Mouse (Mus musculus) liver, embryonic 16.5 days (tissue): Measurements from ENCODE around the gene Pcsk4. TPM values are rescaled to one million over a fixed set of nuclear protein-coding genes. Genes with fewer than 3 reads are reported as not detected.

Experiments used
- ATAC-seq: fragments of 200-750 bp; cut with Nextera tagmentation; 2 replicates; pipeline ENCODE4 v1.8.0; 2017; ENCODE audit warnings: low read depth, mild to moderate bottlenecking, moderate number of reproducible peaks, moderate library complexity
- H3K27ac ChIP-seq: fragments of 300-500 bp; sonication (generic); 2 replicates; pipeline ENCODE4 v1.5.1; 2014; ENCODE audit warnings: mild to moderate bottlenecking, low read length
- H3K27me3 ChIP-seq: fragments of 300-500 bp; sonication (generic); 2 replicates; pipeline ENCODE4 v1.6.1; 2014; ENCODE audit warnings: low read depth, low read length, mixed read lengths; ENCODE audit not compliant: control insufficient read depth, insufficient read depth
- H3K36me3 ChIP-seq: fragments of 300-500 bp; sonication (generic); 2 replicates; pipeline ENCODE4 v1.6.1; 2014; ENCODE audit warnings: mild to moderate bottlenecking; ENCODE audit not compliant: control insufficient read depth, insufficient read depth
- H3K4me1 ChIP-seq: fragments of 300-500 bp; sonication (generic); 2 replicates; pipeline ENCODE4 v1.6.1; 2014; ENCODE audit warnings: low read depth, low read length, mixed read lengths; ENCODE audit not compliant: control insufficient read depth
- H3K4me2 ChIP-seq: fragments of 300-500 bp; sonication (generic); 2 replicates; pipeline ENCODE4 v1.6.1; 2014; ENCODE audit warnings: low read depth, low read length, mixed read lengths
- H3K4me3 ChIP-seq: fragments of 300-500 bp; sonication (generic); 2 replicates; pipeline ENCODE4 v1.5.1; 2014; ENCODE audit warnings: low read depth, mild to moderate bottlenecking, low read length
- H3K9ac ChIP-seq: fragments of 300-500 bp; sonication (generic); 2 replicates; pipeline ENCODE4 v1.6.1; 2014; ENCODE audit warnings: low read depth, low read length
- H3K9me3 ChIP-seq: fragments of 300-500 bp; sonication (generic); replicated peaks from 2 replicates; pipeline ENCODE4 v1.6.1; 2016; ENCODE audit warnings: low read length; ENCODE audit not compliant: control insufficient read depth
- WGBS: fragments of 180-500 bp; shearing (Covaris S2); extraction: QIAGEN DNeasy Blood & Tissue Kit; methylation state at CpG from one replicate; pipeline ENCODE4 v1.1.7; 2014; ENCODE audit not compliant: insufficient replicate concordance; 5-methylcytosine and 5-hydroxymethylcytosine counted together
- polyA plus RNA-seq: library from polyadenylated mRNA; unstranded; fragments of >200 nt; fragmentation: Nextera tagmentation; extraction: Ambion mirVana; gene quantifications from 2 replicates; pipeline ENCODE4 v1.2.1, GENCODE M21; 2015

Gene Pcsk4
- polyA plus RNA-seq, 1 experiment from 2014 or later, result 4.0 TPM

DNA sequence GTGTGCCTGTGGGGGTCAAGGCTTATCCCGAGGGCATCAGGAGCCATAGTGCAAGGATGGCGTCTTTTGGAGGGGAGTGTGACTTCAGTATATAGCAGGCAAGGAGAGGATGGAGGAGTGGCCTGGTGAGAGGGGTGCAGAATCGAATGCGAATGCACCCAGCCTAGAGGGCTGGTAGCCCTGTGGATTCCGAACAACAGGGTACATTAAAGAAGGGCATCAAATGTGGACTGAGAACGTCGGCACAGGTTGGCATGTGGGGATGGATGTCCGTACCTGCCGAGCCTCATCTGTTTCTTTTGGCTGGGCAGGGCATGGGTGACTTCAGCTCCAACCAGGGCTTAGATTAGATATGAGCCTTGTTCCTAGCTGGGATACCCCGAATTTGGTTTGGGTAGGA, 29.5 kb downstream of the Pcsk4 start:
- H3K27ac ChIP-seq, result no peak overlapping the region
- peaks cover under 1% of the 10 kb centered on the region for H3K36me3 ChIP-seq
- H3K27me3 ChIP-seq, result peaks cover 81% of the 10 kb centered on the region
- ATAC-seq, result no peak
- H3K4me3 ChIP-seq, result no peak overlapping the region
- WGBS, result 43% methylated on average over 10 of the region's 10 CpGs
- no peak overlapping the region for H3K9ac ChIP-seq
- H3K4me2 ChIP-seq, result no peak overlapping the region
- no peaks in the 10 kb centered on the region for H3K9me3 ChIP-seq
- peaks cover 17% of the 10 kb centered on the region for H3K4me1 ChIP-seq

DNA sequence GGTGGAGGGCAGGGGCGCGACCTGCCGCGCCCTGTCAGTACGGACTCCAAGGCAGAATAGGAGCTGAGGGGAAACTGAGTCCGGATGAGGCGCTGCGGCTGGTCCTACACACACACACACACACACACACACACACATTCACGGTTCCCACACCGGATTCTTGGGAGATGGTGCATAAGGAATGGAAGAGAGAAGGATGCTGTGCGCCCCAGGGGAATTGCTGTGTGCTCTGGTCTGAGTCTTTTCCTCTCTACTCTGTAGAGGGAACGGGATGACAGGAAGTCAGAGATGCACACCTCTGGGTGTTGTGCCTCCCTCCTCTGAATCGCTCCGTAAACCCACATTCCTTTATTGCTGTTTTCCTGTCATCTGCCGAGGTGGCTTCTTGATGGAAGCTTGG, 30.0 kb downstream of the Pcsk4 start:
- Histone ChIP-seq H3K36me3 (peaks cover 6% of the 10 kb centered on the region), H3K27ac (no peak overlapping the region), H3K4me1 (peaks cover 20% of the 10 kb centered on the region), H3K9ac (no peak overlapping the region), H3K27me3 (peaks cover 76% of the 10 kb centered on the region), H3K4me3 (no peak overlapping the region), H3K9me3 (no peaks in the 10 kb centered on the region), H3K4me2 (no peak overlapping the region)
- 10% methylated on average over 15 of the region's 15 CpGs for WGBS
- no peak for ATAC-seq

DNA sequence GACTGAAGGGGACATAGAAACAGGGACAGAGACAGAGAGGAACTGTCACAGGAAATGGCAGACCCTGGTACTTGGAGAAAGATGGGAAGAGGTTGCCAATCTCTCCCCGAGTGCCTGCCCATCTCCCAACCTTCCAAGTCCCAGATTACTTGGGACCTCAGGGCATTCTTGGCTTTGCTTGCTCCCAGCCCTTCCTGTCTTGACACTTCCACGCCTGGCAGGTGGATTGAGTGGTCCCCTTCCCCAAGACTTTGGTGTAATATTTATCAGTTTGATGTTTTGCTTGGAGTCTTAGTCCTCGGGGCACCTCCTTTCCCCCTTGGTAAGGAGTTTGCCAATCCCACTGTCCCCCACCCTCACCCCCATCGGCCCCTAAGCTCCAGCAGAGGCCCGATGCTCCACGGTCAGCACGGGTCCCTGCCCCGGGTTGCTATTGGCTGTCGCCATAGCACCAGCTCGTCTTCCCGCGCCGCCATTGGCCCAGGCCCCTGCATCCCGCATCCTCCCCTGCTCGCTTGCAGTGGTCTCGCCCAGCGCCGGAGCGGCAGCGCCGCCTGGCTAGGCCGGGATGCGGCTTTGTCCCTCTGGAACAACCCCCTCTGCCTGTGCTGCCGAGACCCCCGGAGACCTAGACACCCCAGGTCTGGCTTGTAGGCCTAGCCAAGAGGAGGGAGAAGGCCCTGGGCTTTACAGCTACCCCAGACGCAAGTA, 30.6 kb downstream of the Pcsk4 start:
- peaks cover 26% of the 10 kb centered on the region for H3K4me1 ChIP-seq
- peaks cover 11% of the 10 kb centered on the region for H3K36me3 ChIP-seq
- H3K4me2 ChIP-seq, result no peak overlapping the region
- 4% methylated on average over 26 of the region's 26 CpGs for WGBS
- no peak overlapping the region for H3K9ac ChIP-seq
- peaks cover 70% of the 10 kb centered on the region for H3K27me3 ChIP-seq
- H3K9me3 ChIP-seq, result no peaks in the 10 kb centered on the region
- no peak overlapping the region for H3K4me3 ChIP-seq
- no peak overlapping the region for H3K27ac ChIP-seq
- no peak for ATAC-seq

DNA sequence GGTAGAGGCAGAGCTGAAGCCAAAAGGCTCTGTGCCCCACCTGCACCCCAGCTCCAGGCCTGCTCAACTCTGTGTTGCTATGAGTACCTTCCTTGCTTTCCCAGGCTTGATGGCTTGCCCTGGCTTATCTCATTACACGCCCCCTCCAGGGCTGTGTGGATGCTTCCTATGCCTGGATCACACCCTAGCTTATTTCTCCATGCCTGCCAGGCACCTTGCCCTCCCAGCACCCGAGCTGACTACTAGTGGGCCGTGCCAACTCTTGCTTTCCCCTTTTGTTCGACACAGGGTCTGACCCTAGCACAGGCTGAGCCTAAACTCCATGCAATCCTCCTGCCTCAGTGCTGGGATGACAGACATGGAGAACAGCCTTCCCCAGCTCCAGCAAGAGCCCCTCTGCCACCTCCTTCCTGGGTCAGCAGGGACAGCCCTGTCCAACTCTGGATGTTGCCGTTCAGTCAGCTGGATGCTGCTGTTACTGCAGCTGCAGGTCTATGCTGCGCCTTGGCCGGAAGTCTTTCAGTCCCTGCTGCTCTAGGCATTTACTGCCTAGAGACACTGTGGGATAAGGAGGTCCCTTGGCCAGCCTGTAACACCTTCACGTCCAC, 31.7 kb downstream of the Pcsk4 start:
- 41% methylated on average over 8 of the region's 8 CpGs for WGBS
- Histone ChIP-seq H3K4me3 (no peak overlapping the region), H3K4me2 (no peak overlapping the region), H3K4me1 (peaks cover 32% of the 10 kb centered on the region), H3K9ac (no peak overlapping the region), H3K27ac (no peak overlapping the region), H3K27me3 (peaks cover 63% of the 10 kb centered on the region), H3K9me3 (no peaks in the 10 kb centered on the region), H3K36me3 (peaks cover 11% of the 10 kb centered on the region)
- no peak for ATAC-seq

DNA sequence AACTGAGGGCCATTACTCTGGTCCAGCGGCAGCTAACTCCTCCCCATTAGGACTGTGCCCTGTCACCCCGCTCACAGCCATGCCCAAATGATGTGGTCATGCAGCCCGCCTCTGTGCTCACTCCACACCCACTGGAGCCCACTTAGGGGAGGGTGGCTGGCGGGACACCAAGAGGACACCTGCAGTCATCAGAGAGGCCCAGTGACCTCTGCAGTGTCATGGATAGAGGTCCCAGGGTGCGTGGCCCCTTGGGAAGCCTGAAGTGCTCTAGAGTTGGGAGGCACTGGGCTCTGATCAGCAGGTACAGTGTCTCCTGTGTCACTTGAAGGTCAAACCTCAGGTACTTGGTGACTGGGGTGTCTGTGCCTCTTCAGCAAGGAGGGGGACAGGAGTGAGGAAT, 32.5 kb downstream of the Pcsk4 start:
- Histone ChIP-seq H3K9me3 (no peaks in the 10 kb centered on the region), H3K4me1 (peaks cover 33% of the 10 kb centered on the region), H3K27ac (no peak overlapping the region), H3K27me3 (peaks cover 56% of the 10 kb centered on the region), H3K36me3 (peaks cover 11% of the 10 kb centered on the region), H3K4me2 (no peak overlapping the region), H3K4me3 (no peak overlapping the region), H3K9ac (no peak overlapping the region)
- 63% methylated on average over 5 of the region's 5 CpGs for WGBS
- ATAC-seq, result no peak

DNA sequence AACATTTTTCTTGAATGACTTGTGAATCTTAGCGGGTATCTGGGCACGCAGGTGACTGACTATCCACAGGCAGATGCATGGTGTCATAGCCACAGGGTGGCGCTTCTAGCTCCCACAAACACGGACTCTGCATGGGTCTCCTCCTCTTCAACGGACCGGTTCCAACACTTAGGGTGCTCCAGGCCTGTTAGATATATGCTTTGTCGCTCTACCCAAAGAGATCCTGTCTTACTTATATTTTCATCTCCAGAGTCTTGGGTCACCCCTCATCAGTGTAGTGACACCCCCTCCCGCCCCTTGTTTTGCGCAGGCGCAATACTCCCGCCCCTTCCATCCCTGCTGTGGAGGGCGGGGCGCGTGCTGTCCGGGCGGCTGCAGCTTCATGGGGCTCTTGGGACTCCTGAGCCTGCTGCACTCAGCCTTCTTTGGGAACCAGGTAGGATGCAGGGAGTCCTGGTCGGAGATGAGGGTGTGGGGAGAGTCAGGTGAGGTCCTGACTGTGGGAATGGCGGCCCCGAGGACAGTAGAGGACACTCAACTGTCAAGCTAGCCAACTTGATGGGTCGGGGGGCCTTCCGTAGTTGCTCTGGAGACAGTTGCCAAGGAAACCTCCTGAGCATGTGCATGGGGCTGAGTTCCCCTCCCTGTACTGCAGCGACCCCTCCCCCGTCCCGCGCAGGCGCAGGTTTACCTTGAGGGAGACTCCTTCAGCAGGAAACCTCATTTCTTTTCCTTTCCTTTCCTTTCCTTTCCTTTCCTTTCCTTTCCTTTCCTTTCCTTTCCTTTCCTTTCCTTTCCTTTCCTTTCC, 33.5 kb downstream of the Pcsk4 start, which contains the start of gene Apc2:
Gene Apc2, plus strand, starts transcription at position 360 of the 808 bp plus-strand sequence.
- Histone ChIP-seq H3K27me3 (peaks cover 46% of the 10 kb centered on the region), H3K9ac (0 out of 2 replicates have a peak within 1 kb of the TSS, but pooled peaks have one; percentile 5), H3K36me3 (peaks cover 11% of the 10 kb centered on the region), H3K27ac (no peak within 1 kb of the TSS), H3K4me3 (peak within 1 kb of the TSS; percentile 37), H3K9me3 (no peaks in the 10 kb centered on the region), H3K4me2 (peak within 1 kb of the TSS; percentile 49), H3K4me1 (peaks cover 33% of the 10 kb centered on the region)
- WGBS, result 9% methylated on average over 26 of the region's 26 CpGs
- peak; percentile 19; the same call in 1 of the 2 replicates for ATAC-seq

DNA sequence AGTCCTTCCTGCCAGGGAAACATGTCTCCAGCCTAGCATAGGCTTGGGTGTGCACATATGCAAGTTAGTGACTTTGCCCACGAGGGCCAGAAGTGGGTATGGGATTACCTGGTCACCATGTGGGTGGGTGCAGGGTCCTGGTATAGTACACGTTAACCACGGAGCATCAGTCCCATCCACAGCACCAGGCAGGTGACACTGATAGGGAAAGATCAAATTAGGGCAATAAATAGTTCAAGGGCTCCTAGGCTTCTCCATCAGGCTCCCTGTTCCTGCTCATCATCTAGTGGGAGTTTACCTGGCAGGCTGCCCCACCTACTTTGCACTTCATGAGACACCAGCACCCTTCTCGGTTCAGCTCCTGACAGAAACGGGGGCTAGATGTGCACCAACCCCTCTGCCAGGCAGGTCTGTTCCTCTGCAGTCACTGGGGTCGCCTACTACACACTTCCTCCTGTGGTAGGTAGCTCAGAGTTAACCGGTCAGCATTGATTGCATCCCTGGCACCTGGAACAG, 34.5 kb downstream of the Pcsk4 start:
- H3K27me3 ChIP-seq, result peaks cover 36% of the 10 kb centered on the region
- no peak overlapping the region for H3K27ac ChIP-seq

DNA sequence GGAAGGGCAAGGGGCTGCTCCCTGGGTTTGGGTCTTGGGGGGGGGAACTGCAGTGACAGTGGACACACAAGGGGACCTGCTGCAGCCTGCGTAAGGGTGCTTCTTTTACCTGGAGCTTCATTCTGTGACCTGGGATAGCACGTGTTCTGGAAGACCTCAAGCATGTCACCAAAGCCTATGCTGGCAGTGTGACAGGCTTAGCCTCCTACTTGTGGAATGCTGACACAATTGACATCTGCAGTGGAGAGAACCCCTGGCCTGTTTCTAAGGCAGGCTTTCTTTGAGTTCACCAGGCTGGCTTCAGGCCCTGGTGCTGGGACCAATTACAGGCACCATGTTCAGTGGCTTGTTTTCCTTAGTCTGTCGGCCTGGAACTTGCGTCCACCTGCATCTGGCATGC, 35.0 kb downstream of the Pcsk4 start:
- no peak overlapping the region for H3K4me3 ChIP-seq
- H3K9ac ChIP-seq, result no peak overlapping the region
- no peak for ATAC-seq
- 78% methylated on average over 4 of the region's 4 CpGs for WGBS
- no peak overlapping the region for H3K4me2 ChIP-seq
- peaks cover 31% of the 10 kb centered on the region for H3K27me3 ChIP-seq
- H3K27ac ChIP-seq, result no peak overlapping the region
- H3K36me3 ChIP-seq, result peaks cover 11% of the 10 kb centered on the region
- H3K4me1 ChIP-seq, result peaks cover 33% of the 10 kb centered on the region
- H3K9me3 ChIP-seq, result no peaks in the 10 kb centered on the region

More for the DNA sequence above, 34.5 kb downstream of the Pcsk4 start:
- no peak overlapping the region for H3K4me3 ChIP-seq
- no peaks in the 10 kb centered on the region for H3K9me3 ChIP-seq
- H3K4me2 ChIP-seq, result no peak overlapping the region
- no peak overlapping the region for H3K9ac ChIP-seq
- no peak for ATAC-seq
- WGBS, result 31% methylated on average over 7 of the region's 7 CpGs
- H3K4me1 ChIP-seq, result peaks cover 33% of the 10 kb centered on the region
- H3K36me3 ChIP-seq, result peaks cover 11% of the 10 kb centered on the region
